Mouse (Mus musculus): ENCODE results near the gene Slc38a4. TPM values are rescaled to one million over a fixed set of nuclear protein-coding genes. Genes with fewer than 3 reads are reported as not detected.

Slc38a4 gene
- polyA plus RNA-seq, 1 experiment from 2014 or later = 88.4 TPM

GRCm38 (mm10) chr15:97060102-97060501 lies 4.3 kb upstream of the Slc38a4 start:
- H3K36me3 ChIP-seq (ENCODE audit: control insufficient read depth, insufficient read depth, low read length) = no peaks in the 10 kb centered on the region
- no peak overlapping the region for H3K4me3 ChIP-seq (ENCODE audit: low read length)
- H3K27ac ChIP-seq (ENCODE audit: low read depth, low read length) = no peak overlapping the region
- 65% methylated on average over 14 of the region's 14 CpGs for WGBS
- H3K9me3 ChIP-seq (ENCODE audit: control insufficient read depth, low read length) = peaks cover 5% of the 10 kb centered on the region; the same call in 1 of the 2 replicates
- H3K4me1 ChIP-seq (ENCODE audit: control insufficient read depth, insufficient read depth, low read length) = no peaks in the 10 kb centered on the region
- ATAC-seq (ENCODE audit: low FRiP score, low TSS enrichment) = no peak
- no peak overlapping the region for H3K4me2 ChIP-seq (replicated peaks; ENCODE audit: low read depth, low read length)
- no peak overlapping the region for H3K9ac ChIP-seq (ENCODE audit: low read depth, low read length)
- H3K27me3 ChIP-seq (ENCODE audit: control insufficient read depth, insufficient read depth, low read length) = no peaks in the 10 kb centered on the region

- H3K4me3 ChIP-seq (ENCODE audit: low read length) = no peak overlapping the region
- no peak overlapping the region for H3K9ac ChIP-seq (ENCODE audit: low read depth, low read length)
- no peaks in the 10 kb centered on the region for H3K36me3 ChIP-seq (ENCODE audit: control insufficient read depth, insufficient read depth, low read length)
- ATAC-seq (ENCODE audit: low FRiP score, low TSS enrichment) = no peak
- peaks cover 11% of the 10 kb centered on the region; the same call in 1 of the 2 replicates for H3K9me3 ChIP-seq (ENCODE audit: control insufficient read depth, low read length)
- H3K4me1 ChIP-seq (ENCODE audit: control insufficient read depth, insufficient read depth, low read length) = no peaks in the 10 kb centered on the region
- H3K27ac ChIP-seq (ENCODE audit: low read depth, low read length) = no peak overlapping the region
- H3K27me3 ChIP-seq (ENCODE audit: control insufficient read depth, insufficient read depth, low read length) = no peaks in the 10 kb centered on the region
- H3K4me2 ChIP-seq (replicated peaks; ENCODE audit: low read depth, low read length) = no peak overlapping the region
- 71% methylated on average over 24 of the region's 24 CpGs for WGBS
These were observed 3.6 kb upstream of the Slc38a4 start for GRCm38 (mm10) chr15:97059071-97060041.

GRCm38 (mm10) chr15:97054767-97055489 lies 828 bp downstream of the Slc38a4 start:
- peak overlapping the region; percentile 64 for H3K4me2 ChIP-seq (replicated peaks; ENCODE audit: low read depth, low read length)
- peak overlapping the region; percentile 54 for H3K4me3 ChIP-seq (ENCODE audit: low read length)
- peak overlapping the region; percentile 66 for H3K9ac ChIP-seq (ENCODE audit: low read depth, low read length)
- peaks cover 15% of the 10 kb centered on the region; the same call in 1 of the 2 replicates for H3K9me3 ChIP-seq (ENCODE audit: control insufficient read depth, low read length)
- 47% methylated on average over 31 of the region's 31 CpGs for WGBS
- H3K27me3 ChIP-seq (ENCODE audit: control insufficient read depth, insufficient read depth, low read length) = no peaks in the 10 kb centered on the region
- peak overlapping the region; percentile 69 for H3K27ac ChIP-seq (ENCODE audit: low read depth, low read length)
- H3K36me3 ChIP-seq (ENCODE audit: control insufficient read depth, insufficient read depth, low read length) = no peaks in the 10 kb centered on the region
- ATAC-seq (ENCODE audit: low FRiP score, low TSS enrichment) = peak; percentile 25; the same call in 1 of the 2 replicates
- H3K4me1 ChIP-seq (ENCODE audit: control insufficient read depth, insufficient read depth, low read length) = peaks cover 9% of the 10 kb centered on the region

- Histone ChIP-seq H3K4me1 (ENCODE audit: control insufficient read depth, insufficient read depth, low read length) (peaks cover 16% of the 10 kb centered on the region), H3K27ac (ENCODE audit: low read depth, low read length) (no peak overlapping the region), H3K4me2 (replicated peaks; ENCODE audit: low read depth, low read length) (peak overlapping the region; percentile 64), H3K9ac (ENCODE audit: low read depth, low read length) (peak overlapping the region; percentile 66), H3K4me3 (ENCODE audit: low read length) (peak overlapping the region; percentile 54), H3K9me3 (ENCODE audit: control insufficient read depth, low read length) (peaks cover 15% of the 10 kb centered on the region; the same call in 1 of the 2 replicates), H3K36me3 (ENCODE audit: control insufficient read depth, insufficient read depth, low read length) (no peaks in the 10 kb centered on the region), H3K27me3 (ENCODE audit: control insufficient read depth, insufficient read depth, low read length) (no peaks in the 10 kb centered on the region)
- WGBS = 55% methylated on average over 15 of the region's 15 CpGs
- no peak for ATAC-seq (ENCODE audit: low FRiP score, low TSS enrichment)
These were observed 1.6 kb downstream of the Slc38a4 start for GRCm38 (mm10) chr15:97054131-97054530.

- WGBS = 47% methylated on average over 12 of the region's 12 CpGs
- H3K27ac ChIP-seq (ENCODE audit: low read depth, low read length) = no peak overlapping the region
- no peak overlapping the region for H3K9ac ChIP-seq (ENCODE audit: low read depth, low read length)
- H3K27me3 ChIP-seq (ENCODE audit: control insufficient read depth, insufficient read depth, low read length) = no peaks in the 10 kb centered on the region
- no peak overlapping the region for H3K4me3 ChIP-seq (ENCODE audit: low read length)
- ATAC-seq (ENCODE audit: low FRiP score, low TSS enrichment) = no peak
- peaks cover 13% of the 10 kb centered on the region; the same call in 1 of the 2 replicates for H3K9me3 ChIP-seq (ENCODE audit: control insufficient read depth, low read length)
- peaks cover 16% of the 10 kb centered on the region for H3K4me1 ChIP-seq (ENCODE audit: control insufficient read depth, insufficient read depth, low read length)
- no peaks in the 10 kb centered on the region for H3K36me3 ChIP-seq (ENCODE audit: control insufficient read depth, insufficient read depth, low read length)
- H3K4me2 ChIP-seq (replicated peaks; ENCODE audit: low read depth, low read length) = no peak overlapping the region
These were observed 5.3 kb downstream of the Slc38a4 start for GRCm38 (mm10) chr15:97050436-97050835.

GRCm38 (mm10) chr15:97050011-97050410 lies 5.7 kb downstream of the Slc38a4 start:
- peak overlapping the region; percentile 17; the same call in 1 of the 2 replicates for H3K4me2 ChIP-seq (replicated peaks; ENCODE audit: low read depth, low read length)

GRCm38 (mm10) chr15:97049281-97049841 lies 6.4 kb downstream of the Slc38a4 start:
- Histone ChIP-seq H3K27ac (ENCODE audit: low read depth, low read length) (no peak overlapping the region), H3K4me3 (ENCODE audit: low read length) (no peak overlapping the region)
- 0 out of 2 replicates have a peak, but pooled peaks have one; percentile 12 for ATAC-seq (ENCODE audit: low FRiP score, low TSS enrichment)

More at GRCm38 (mm10) chr15:97050011-97050410, 5.7 kb downstream of the Slc38a4 start:
- Histone ChIP-seq H3K36me3 (ENCODE audit: control insufficient read depth, insufficient read depth, low read length) (no peaks in the 10 kb centered on the region), H3K27me3 (ENCODE audit: control insufficient read depth, insufficient read depth, low read length) (no peaks in the 10 kb centered on the region), H3K4me1 (ENCODE audit: control insufficient read depth, insufficient read depth, low read length) (peaks cover 16% of the 10 kb centered on the region), H3K27ac (ENCODE audit: low read depth, low read length) (no peak overlapping the region), H3K9me3 (ENCODE audit: control insufficient read depth, low read length) (peaks cover 10% of the 10 kb centered on the region; the same call in 1 of the 2 replicates), H3K9ac (ENCODE audit: low read depth, low read length) (no peak overlapping the region), H3K4me3 (ENCODE audit: low read length) (no peak overlapping the region)
- 57% methylated on average over 10 of the region's 10 CpGs for WGBS
- ATAC-seq (ENCODE audit: low FRiP score, low TSS enrichment) = no peak

GRCm38 (mm10) chr15:97048267-97048666 lies 7.5 kb downstream of the Slc38a4 start:
- Histone ChIP-seq H3K4me3 (ENCODE audit: low read length) (no peak overlapping the region), H3K4me2 (replicated peaks; ENCODE audit: low read depth, low read length) (no peak overlapping the region), H3K36me3 (ENCODE audit: control insufficient read depth, insufficient read depth, low read length) (no peaks in the 10 kb centered on the region), H3K4me1 (ENCODE audit: control insufficient read depth, insufficient read depth, low read length) (peaks cover 16% of the 10 kb centered on the region), H3K9me3 (ENCODE audit: control insufficient read depth, low read length) (no peaks in the 10 kb centered on the region), H3K9ac (ENCODE audit: low read depth, low read length) (no peak overlapping the region), H3K27ac (ENCODE audit: low read depth, low read length) (no peak overlapping the region), H3K27me3 (ENCODE audit: control insufficient read depth, insufficient read depth, low read length) (no peaks in the 10 kb centered on the region)
- no peak for ATAC-seq (ENCODE audit: low FRiP score, low TSS enrichment)
- 84% methylated on average over 5 of the region's 5 CpGs for WGBS

More at GRCm38 (mm10) chr15:97049281-97049841, 6.4 kb downstream of the Slc38a4 start:
- no peak overlapping the region for H3K9ac ChIP-seq (ENCODE audit: low read depth, low read length)
- 42% methylated on average over 11 of the region's 11 CpGs for WGBS
- H3K4me2 ChIP-seq (replicated peaks; ENCODE audit: low read depth, low read length) = peak overlapping the region; percentile 17
- H3K9me3 ChIP-seq (ENCODE audit: control insufficient read depth, low read length) = peaks cover 4% of the 10 kb centered on the region; the same call in 1 of the 2 replicates
- H3K36me3 ChIP-seq (ENCODE audit: control insufficient read depth, insufficient read depth, low read length) = no peaks in the 10 kb centered on the region
- no peaks in the 10 kb centered on the region for H3K27me3 ChIP-seq (ENCODE audit: control insufficient read depth, insufficient read depth, low read length)
- H3K4me1 ChIP-seq (ENCODE audit: control insufficient read depth, insufficient read depth, low read length) = peaks cover 16% of the 10 kb centered on the region
